Mouse (Mus musculus) gastrocnemius, postnatal 4 days (tissue): ENCODE measurements around the gene Fgfr2. TPM values are rescaled to one million over a fixed set of nuclear protein-coding genes. Genes with fewer than 3 reads are reported as not detected.
"Not testable (repeated sequence)": the region's sequence is repeated elsewhere in the genome, so short reads cannot be mapped to it uniquely, and the experiment has no call there.

Experiments
- DNase-seq, 2 experiments: peaks; one replicate each; pipeline ENCODE4 v3.0.0; 2021 to 2022; ENCODE audit warnings: low spot score in 2 of 2, mixed read lengths in 2 of 2
- total RNA-seq, 2 experiments: library from RNA; stranded (reverse); gene quantifications; 2 replicates each; pipeline ENCODE4 v1.2.3; 2021

Fgfr2 gene
- total RNA-seq, 2 experiments from 2014 or later, result 6.5 to 8.0 TPM

GRCm38 (mm10) chr7:130471045-130471444, 2652.1 kb downstream of the Fgfr2 start:
- no peak for DNase-seq

- DNase-seq, result no peak
These were observed 2667.4 kb downstream of the Fgfr2 start for GRCm38 (mm10) chr7:130455587-130456246.

GRCm38 (mm10) chr7:130454226-130454625, 2668.9 kb downstream of the Fgfr2 start:
- DNase-seq, result no peak

GRCm38 (mm10) chr7:130435776-130436175, 2687.4 kb downstream of the Fgfr2 start:
- DNase-seq, result no peak

- no peak for DNase-seq
These were observed 2691.0 kb downstream of the Fgfr2 start for GRCm38 (mm10) chr7:130432141-130432540.

GRCm38 (mm10) chr7:130426586-130426985, 2696.6 kb downstream of the Fgfr2 start:
- DNase-seq, result no peak

GRCm38 (mm10) chr7:130425991-130426390, 2697.2 kb downstream of the Fgfr2 start:
- DNase-seq, result no peak

- no peak for DNase-seq
These were observed 2703.2 kb downstream of the Fgfr2 start for GRCm38 (mm10) chr7:130419961-130420360.

GRCm38 (mm10) chr7:130407622-130408021, 2715.5 kb downstream of the Fgfr2 start:
- no peak for DNase-seq

- no peak for DNase-seq
These were observed 2719.8 kb downstream of the Fgfr2 start for GRCm38 (mm10) chr7:130403346-130403745.

- DNase-seq, result no peak
These were observed 2728.5 kb downstream of the Fgfr2 start for GRCm38 (mm10) chr7:130394697-130395096.

- not testable (repeated sequence) for DNase-seq
These were observed 2733.1 kb downstream of the Fgfr2 start for GRCm38 (mm10) chr7:130390060-130390459.

GRCm38 (mm10) chr7:130386308-130386707, 2736.8 kb downstream of the Fgfr2 start:
- no peak for DNase-seq

GRCm38 (mm10) chr7:130385732-130386294, 2737.3 kb downstream of the Fgfr2 start:
- no peak for DNase-seq

GRCm38 (mm10) chr7:130382126-130382525, 2741.0 kb downstream of the Fgfr2 start:
- DNase-seq, result no peak

GRCm38 (mm10) chr7:130381387-130381951, 2741.7 kb downstream of the Fgfr2 start:
- DNase-seq, result no peak

GRCm38 (mm10) chr7:130380769-130381355, 2742.3 kb downstream of the Fgfr2 start:
- DNase-seq, result no peak

GRCm38 (mm10) chr7:130380367-130380766, 2742.8 kb downstream of the Fgfr2 start:
- DNase-seq, result no peak

- no peak for DNase-seq
These were observed 2743.3 kb downstream of the Fgfr2 start for GRCm38 (mm10) chr7:130379886-130380285.

GRCm38 (mm10) chr7:130378308-130378707, 2744.8 kb downstream of the Fgfr2 start:
- no peak for DNase-seq

- DNase-seq, result no peak
These were observed 2748.8 kb downstream of the Fgfr2 start for GRCm38 (mm10) chr7:130374311-130374710.
